Mouse (Mus musculus) heart, postnatal 36 days (tissue): Measurements from ENCODE around the gene Itih5. TPM values are rescaled to one million over a fixed set of nuclear protein-coding genes. Genes with fewer than 3 reads are reported as not detected.
A peak's percentile ranks its signal among the peaks of the same experiment; 100 is the strongest.

Experiments used
- DNase-seq, 2 experiments: peaks; one replicate each; pipeline ENCODE4 v3.0.0; 2021 to 2022
- intact Hi-C: fragments of 180-260 bp; cut with DNase I; formaldehyde crosslinking; loops from one replicate; pipeline ENCODE4 v1.15.1; 2025
- total RNA-seq, 2 experiments: library from RNA; stranded (reverse); gene quantifications; 2 replicates each; pipeline ENCODE4 v1.2.3; 2021

Itih5 gene
- total RNA-seq, 2 experiments from 2014 or later = 6.2 to 7.0 TPM

DNA sequence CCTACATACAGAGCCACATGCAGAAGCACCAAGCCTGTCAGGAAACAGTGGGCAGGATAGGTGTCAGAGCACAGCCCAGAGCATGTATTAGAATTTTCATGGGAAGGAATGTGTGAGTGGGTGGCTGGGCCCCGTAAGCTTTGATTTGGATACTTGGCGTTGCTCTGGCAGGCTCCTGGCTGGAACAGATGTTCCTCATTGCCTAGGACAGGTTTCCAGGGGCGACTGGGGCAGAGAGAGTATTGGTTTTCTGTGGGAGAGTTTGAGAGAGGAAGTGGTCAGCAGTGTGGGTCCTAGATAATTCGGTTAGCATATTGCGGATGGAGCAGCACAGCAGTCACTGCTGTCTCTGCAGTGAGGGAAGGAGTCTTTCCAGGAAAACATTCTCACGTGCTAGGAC is 13.3 kb downstream of the Itih5 start:
- DNase-seq = no peak
- intact Hi-C loops = loop anchor here (5.0 kb wide), 1 partner anchor 66 kb away; no protein-coding TSS in a partner anchor

DNA sequence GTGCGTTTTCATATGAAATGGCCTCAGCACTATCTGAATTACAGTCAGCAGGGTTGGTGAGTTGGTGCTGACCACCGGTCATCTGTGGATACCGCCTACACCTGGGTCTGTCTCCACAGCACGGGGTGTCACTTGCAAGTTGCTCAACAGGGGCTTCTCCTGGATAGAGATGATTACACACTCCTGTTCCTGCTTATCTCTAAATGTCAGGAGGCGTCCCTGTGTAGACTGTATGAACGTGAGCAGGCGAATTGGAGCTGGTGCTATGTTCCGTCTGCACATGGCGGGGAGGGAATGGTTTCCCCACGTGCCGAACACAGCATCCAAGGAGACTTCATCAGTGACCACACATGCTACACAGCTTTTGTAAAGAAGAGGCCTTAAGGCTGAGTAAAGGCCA is 13.9 kb downstream of the Itih5 start:
- intact Hi-C loops = loop anchor here (5.0 kb wide), 1 partner anchor 65 kb away; no protein-coding TSS in a partner anchor
- no peak for DNase-seq

DNA sequence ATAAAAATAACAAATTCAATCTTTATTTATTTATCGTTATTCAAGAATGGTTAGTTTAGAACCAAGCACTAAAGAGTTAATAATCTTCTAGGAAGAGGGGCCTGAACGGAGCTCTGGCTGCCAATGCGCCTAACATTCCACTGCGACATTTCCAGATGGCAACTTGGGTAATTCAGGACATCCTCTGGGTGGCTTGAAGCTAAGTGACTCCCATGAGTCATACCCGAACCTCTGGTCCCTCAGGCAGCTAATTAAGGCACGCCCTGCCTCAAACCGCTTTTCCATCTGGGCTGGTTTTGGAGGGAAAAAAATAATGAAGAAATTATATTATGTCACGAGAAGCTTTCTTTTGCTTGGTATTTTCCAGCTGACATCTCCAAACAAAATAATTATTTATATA is 14.6 kb downstream of the Itih5 start:
- DNase-seq = no peak
- intact Hi-C loops = loop anchor here (5.0 kb wide), 1 partner anchor 64 kb away; no protein-coding TSS in a partner anchor

DNA sequence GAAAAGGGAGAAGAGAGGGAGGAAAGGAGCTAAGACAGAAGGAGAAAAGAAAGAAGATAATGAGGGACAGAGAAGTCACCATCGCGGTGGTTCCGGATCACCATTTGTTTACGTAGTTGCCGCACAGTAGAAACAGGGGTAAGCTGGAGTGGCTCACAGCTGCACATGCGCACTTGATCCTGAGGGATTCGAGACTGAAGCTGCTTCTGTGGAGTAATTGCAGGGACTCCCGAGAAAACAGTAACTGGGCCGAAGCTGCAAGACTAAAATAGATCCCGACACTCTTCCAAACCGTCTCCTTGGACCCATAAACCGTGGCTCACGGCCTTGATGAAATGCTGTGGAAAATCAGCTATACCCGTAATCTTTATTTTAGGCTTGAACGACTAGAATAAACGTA is 16.6 kb downstream of the Itih5 start:
- intact Hi-C loops = loop anchor here (5.0 kb wide), 1 partner anchor 62 kb away; no protein-coding TSS in a partner anchor
- DNase-seq = no peak

DNA sequence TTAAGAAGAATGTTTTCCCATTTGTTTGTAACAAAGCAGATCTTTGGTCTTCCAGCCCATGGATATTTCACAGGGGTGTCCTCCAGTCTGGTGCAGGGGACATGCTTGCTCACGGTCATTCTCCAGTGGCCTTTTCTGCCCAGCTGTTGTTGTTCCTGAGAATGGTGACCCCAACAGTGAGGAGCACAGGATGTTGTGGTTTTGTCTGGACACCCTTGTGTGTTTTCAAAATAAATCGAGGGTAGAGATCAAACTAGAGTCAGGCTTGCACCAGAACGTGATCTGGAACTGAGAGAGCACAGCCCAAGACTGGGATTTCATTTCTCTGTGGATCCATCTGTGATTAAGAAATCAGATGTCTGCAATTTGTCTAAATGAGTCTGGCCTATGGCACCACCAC is 40.2 kb downstream of the Itih5 start:
- DNase-seq = no peak
- intact Hi-C loops = no loop called here

DNA sequence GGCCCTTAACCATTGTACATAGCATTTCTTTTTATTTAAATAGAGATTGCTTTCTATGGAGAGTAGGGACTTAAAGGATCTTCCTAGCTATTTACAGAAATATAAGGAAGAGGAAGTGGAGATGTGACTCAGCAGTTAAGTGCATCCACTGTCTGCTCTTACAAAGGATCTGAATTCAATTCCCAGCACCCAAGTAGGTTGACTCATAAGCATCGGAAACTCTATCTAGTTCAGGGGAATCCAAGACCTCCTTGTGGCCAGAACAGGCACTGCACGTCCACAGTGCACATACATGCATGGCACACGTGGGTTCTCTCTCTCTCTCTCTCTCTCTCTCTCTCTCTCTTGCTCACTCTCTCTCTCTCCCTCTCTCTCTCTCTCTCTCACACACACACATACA is 41.8 kb downstream of the Itih5 start:
- intact Hi-C loops = no loop called here
- no peak for DNase-seq

DNA sequence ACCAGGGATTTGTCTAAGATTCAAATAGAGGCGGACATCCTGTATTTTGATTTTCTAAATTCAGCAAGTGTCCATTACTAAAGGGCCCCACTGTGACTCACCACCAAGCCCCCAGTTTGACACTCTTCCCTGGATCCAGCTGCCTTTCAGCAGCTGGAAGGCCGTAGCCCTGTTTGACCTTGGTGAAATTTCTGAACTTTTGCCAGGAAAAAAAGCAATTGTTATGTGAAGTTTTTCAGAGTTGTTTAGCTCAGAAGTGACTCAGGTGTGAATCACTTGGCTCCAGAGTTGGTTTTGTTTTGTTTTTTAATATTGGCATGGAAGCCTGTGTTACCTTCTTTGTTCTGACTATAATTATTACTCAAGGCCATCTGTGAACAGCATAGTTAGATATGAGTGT is 46.0 kb downstream of the Itih5 start:
- intact Hi-C loops = no loop called here
- peak in 1 of 2 experiments; percentile 5 for DNase-seq

DNA sequence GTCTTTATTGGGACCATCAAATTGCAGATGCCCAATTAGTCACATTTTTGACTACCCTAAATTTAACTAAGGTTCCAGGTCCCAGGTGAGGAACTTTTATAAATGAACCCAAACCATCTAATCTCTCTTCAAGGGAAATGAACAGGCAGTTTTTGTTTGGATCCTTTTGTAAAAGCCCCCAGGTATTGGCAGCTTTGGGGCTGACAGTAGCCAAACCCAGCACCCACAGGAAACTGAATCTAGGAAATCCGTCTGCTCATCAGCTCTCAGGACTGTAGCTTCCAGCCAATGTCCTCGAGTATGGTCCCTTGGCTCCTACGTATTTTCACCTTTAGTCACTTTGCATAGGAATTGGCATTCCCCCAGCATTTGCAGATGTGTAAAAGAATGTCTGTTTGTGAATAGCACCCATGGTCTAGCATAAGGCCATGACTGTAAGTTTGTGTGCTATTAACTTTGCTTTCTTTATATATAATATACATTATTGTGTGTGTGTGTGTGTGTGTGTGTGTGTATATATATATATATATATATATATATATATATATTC is 47.4 kb downstream of the Itih5 start:
- no peak for DNase-seq
- intact Hi-C loops = no loop called here

DNA sequence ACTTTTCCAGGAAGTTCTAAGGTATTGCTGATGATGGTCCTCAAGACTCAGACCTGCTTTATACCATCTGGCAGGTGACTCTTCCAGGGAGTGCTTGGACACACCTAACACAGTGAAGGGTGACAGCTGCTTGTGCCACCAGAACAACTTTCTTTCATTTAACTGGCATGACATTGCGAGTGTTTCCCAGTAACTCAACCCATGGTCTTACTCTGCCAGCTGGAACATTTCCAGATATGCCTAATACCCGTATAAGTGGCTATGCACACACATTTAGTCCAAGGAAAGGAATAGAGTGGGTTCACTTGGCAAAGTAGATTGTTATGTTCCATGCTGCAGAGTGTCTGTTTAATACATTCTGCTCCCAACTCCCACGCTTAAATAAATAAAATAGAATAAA is 50.9 kb downstream of the Itih5 start:
- intact Hi-C loops = no loop called here

DNA sequence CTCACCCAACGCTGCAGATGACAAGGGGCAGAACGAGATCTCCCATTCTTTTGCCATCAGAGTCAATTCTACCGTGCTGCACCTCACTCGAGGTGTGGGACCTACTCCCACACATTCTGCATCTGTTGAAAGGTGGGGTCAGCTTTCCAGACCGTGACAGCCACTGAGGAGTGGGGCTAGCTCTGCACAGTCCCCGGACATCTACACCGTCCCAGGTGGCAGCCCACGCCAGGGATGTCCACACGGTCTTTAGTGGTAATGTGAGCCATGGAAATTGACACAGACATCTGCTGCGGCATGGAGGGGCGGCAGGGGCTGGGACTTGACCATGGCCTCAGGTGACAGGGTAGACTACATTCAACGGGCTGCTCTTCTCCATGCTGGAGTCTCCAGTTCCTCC is 60.1 kb downstream of the Itih5 start:
- intact Hi-C loops = no loop called here
- DNase-seq = no peak

More for the DNA sequence above, 50.9 kb downstream of the Itih5 start:
- DNase-seq = no peak

DNA sequence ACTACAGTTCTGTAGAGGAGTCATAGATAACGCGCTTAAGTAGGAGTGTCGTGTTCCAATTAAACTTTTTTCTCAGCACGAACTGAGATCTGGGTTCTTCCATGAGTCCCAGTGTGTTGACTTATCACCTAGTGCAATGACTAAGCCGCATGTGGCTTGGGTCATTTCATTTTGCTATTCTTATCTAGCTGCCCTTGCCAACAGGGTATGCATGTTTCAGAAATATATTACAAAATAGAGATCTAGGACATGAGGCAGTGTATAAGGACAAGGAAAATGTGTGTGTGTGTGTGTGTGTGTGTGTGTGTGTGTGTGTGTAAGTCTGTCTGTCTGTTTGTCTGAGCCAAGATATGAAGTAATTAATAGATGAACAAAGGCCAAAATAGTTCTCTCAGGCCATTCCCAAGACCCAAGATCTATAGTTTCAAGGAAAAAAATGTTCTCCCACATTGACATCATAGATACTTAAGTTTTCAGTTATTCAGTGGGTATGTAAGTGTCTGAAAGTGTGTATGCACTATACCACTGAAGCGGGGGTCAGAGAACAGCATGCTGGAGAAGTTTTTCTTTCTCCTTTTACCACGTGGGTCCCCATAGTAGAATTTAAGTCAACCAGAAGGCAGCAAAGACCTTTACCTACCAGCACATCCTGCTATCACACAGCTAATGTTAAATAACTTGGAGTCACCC is 62.6 kb downstream of the Itih5 start:
- DNase-seq = no peak
- intact Hi-C loops = no loop called here

DNA sequence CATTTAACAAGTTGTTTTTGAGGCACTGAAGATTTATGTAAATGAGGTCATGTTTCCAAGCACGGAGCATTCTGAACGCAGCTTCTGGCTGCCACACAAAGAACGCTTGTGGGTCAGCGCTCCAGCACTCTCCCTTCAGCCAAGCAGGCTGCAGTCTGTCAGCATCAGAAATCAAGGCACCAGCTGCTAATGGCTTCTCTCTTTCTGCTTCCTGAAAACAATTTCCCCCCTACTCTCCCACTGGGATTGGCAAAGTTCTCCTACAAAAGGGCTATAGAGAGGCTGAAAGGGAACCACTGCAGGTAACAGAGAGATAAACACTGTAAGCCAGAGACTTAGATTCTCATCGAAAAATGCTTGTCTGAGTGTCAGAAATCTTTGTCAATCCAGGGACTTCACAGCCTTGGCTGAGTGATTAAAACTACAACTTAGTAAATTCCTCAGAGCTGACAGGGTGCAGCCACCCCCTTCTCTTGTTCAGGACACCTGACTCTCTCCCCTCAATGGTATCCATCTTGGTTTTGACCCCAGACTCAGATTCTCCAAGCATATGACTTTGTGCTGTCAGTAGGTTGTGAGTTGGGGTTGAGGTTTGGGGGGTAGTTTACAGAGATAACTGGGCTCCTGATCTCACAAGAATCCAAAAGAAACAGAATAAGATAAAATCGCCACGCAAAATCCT is 63.3 kb downstream of the Itih5 start:
- intact Hi-C loops = no loop called here

DNA sequence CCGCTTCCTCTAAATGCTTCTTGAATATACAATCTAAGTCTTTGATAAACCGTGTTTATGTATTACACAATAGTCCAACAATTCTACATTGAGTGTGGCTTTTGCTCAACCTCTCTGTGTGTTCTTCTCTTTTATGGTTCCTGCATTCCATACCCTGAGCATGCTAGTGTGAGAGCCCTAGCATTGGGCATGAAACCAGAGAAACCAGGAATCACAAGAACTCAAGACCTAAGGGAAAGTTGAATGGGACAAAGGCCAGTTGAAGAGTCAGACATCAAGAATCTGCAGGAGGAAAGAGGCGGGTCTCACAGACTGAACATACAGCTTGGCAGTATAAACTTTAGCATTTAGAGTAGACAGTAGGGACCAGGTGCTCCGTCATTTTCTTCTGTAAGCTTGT is 68.5 kb downstream of the Itih5 start:
- no peak for DNase-seq
- intact Hi-C loops = no loop called here

More for the DNA sequence above, 63.3 kb downstream of the Itih5 start:
- peak; percentile 21 to 24 for DNase-seq

DNA sequence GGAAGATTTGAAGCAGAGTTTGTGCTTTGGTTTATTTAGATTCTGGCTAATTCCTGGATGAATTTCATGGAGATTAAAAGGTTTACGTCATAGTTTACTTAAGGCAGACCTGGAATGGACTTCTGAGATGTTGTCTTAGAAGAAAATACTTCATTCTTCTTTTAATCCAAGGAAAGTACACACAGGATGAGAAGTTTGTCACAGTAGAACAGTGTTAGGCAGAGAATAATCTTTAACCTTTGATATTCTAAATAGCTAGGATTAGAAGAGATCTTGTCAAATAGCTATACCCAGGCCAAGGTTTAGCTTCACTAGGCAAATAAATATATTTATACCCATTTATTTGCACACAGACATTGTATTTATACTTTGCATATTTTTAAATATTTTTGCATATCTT is 73.5 kb downstream of the Itih5 start:
- intact Hi-C loops = no loop called here

DNA sequence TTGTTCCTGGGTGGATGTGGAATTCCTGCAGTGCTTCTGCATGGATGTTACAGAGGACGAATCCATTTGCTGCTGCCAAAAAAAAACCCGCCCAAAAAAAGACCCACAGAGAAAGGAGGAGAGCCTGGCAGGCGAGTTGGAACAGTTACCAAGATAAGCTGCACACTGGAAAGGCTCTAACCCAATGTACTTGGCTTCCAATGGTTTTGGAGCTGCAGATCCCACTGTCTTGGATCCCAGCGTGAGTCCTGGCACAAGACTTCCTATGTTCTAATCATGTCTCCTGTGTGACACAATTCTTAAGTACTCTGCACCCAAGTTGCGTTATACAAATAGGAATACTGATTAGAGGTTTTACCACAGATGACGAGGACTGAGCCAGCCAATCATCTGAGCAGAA is 78.6 kb downstream of the Itih5 start:
- peak; percentile 30 to 37 for DNase-seq
- intact Hi-C loops = loop anchor here (5.0 kb wide), 2 partner anchors 45 to 65 kb away; no protein-coding TSS in a partner anchor

More for the DNA sequence above, 73.5 kb downstream of the Itih5 start:
- no peak for DNase-seq

DNA sequence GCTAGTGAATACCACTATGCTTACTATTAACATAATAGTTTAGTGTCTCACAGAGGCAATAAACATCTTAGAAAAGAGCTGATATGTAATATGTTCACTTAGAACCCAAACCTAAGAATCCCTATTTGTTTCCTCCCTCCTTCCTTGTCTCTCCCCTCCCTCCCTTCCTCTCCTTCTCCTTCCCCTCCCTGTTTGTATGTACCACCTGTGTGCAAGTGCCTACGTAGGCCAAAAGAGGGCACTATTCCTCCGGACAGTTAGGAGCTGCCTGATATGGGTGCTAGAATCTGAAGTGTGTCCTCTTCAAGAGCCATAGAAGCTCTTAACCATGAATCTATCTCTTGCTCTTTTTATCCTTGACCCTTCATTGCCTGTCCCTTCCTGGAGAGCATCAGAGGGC is 83.2 kb downstream of the Itih5 start:
- intact Hi-C loops = no loop called here
- no peak for DNase-seq

DNA sequence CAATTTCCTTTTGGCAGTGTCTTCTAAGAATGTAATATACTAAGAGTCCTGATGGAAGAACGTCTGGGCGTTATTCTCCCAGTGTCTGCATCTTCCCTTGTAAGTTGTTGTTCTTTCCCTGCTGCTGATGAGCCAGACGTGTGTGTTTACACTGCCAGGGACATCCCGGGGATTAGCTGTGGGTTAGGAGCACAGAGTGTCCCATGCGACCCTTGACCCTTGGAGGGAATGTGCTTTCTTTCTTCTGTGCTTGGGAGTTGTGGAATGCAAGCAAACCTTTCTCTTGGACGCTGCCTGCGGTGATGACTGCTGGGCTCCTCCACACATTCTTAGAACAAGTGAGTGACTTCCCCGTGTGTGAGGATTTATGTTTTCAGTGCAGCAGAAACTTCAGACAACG is 89.6 kb downstream of the Itih5 start:
- no peak for DNase-seq
- intact Hi-C loops = no loop called here

DNA sequence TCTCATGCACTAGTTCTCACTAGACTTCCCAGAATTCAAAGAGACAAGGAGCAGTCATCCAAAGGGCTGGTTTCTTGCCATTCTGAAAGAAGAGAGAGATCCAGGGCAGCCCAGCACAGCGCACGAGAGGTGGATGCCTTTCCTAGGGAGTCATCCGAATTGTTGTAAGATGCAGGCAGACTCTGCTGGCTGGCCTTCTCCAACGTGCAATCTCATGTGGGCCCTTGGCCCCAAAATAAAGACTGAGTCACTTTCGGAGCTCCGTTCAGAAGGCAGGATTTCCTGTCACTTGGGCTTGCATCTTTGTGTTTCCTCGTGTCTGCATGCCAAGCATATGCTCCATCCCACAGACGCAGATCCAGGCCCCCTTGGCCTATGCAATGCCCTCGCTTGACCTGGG is 97.1 kb downstream of the Itih5 start:
- intact Hi-C loops = no loop called here
- DNase-seq = peak; percentile 32 to 41

DNA sequence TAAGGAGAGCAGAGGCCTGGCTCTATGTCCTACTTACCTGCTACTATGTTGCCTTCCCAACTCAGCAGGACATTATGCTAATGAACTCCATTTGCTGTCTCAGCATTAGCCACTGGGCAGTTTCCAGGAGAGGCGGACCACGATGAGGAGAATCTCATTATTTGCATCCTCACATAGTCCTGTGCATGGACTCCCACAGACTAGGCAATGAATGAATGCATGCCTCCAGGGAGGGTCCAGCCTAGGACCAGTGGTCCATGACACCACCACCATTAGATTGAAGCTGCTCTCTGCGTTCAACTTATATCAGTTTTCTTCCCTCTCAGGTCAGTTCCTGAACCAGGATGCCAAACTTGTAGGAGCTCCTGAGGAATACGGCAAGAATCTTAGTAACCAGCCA is 97.6 kb downstream of the Itih5 start:
- intact Hi-C loops = no loop called here
- no peak for DNase-seq

DNA sequence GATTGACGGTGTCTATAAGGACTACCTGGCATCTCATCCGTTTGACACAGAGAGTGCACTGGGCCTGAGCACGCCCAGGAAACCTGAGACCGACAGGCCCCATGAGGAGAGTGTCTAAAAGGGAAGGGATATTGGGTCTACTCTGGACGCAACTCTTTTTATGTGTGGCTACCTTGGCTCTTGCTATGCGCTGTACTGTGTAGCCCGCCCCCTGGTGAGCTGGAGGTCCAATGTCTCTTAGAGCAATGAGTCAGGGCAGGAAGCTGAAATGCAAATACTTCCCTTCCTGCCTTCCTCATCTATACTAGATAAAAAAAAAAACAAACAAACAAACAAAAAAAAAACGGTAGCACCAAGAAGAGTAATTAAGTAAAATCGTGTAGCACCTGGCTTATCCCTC is 98.1 kb downstream of the Itih5 start:
- no peak for DNase-seq
- intact Hi-C loops = no loop called here

DNA sequence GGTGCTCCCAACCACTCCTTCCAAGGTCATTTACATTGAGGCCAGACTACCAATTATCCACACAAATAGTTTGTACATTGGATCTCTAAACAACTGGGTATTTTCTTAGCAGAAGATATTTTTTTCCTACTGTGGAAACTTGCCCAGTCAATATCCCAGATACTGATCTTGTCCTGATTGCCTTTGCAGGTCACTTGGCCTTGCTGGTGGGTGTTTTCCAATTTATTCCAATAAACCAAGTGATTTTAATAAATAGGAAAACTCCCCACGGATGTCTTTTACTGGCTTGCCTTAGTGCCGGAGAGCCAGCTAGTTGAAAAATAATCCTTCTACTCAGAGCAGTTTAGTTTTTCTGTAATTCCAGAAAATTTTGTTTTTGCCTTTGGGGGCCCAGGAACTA is 98.6 kb downstream of the Itih5 start:
- intact Hi-C loops = no loop called here
- DNase-seq = no peak

DNA sequence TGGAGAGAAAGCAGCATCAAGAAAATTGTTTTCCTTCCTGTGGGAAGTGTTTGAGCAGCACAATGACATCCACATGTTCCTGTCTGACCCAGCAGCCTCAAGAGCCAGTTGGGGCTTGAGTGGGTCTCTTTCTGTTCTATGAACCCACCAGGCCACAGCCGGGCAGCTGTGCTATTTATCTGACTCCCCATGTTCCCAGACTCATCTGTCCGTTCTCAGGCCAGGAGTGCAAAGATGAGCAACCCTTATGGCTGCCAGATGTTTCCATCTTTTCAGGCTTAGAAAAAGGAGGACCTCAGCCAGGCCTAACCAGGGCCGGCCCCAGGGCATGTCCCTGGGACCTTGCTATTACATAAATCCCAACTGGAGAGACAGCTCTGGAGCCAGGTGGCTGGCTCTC is 100.0 kb downstream of the Itih5 start:
- intact Hi-C loops = no loop called here
- DNase-seq = no peak
